Mouse (Mus musculus): ENCODE results near the gene Ugt1a7c. TPM values are rescaled to one million over a fixed set of nuclear protein-coding genes. Genes with fewer than 3 reads are reported as not detected.
"Not testable (repeated sequence)": the region's sequence is repeated elsewhere in the genome, so short reads cannot be mapped to it uniquely, and the experiment has no call there.

Gene Ugt1a7c
- total and polyA plus RNA-seq, 3 experiments: not detected

DNA sequence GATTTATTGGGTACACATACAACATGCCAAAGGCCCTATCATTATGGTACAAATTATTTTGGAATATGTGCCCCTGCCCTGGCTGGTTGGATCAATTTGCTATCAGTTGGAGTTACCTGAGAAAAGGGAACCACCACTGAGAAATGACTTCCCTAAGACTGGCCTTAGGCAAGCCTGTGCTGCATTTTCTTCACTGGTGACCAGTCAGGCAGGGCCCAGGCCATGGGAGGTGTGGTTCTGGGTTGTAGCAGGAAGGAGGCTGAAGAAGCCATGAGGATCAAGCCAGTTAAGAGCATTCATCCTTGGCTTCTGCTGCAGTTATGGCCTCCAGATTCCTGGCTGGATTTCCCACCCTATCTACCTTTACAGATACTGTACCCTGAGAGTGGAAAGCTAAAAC lies 2.5 kb upstream of the Ugt1a7c start:
- peaks cover 3 to 4% of the 10 kb centered on the region in 2 experiments; a peak in 3 of 4 replicates for H3K27me3 ChIP-seq (ENCODE audit: control insufficient read depth in 1 of 2, insufficient read depth in 2 of 2, low read length in 2 of 2)
- TF ChIP-seq POLR2A (IDR thresholded peaks at IDR 0.05; ENCODE audit: control insufficient read depth in 1 of 2, insufficient read depth in 1 of 2, low read depth in 1 of 2, low read length in 2 of 2, poor library complexity in 1 of 2) (no peak), TBP (IDR thresholded peaks at IDR 0.05; ENCODE audit: low read depth, low read length) (no peak), MXI1 (IDR thresholded peaks at IDR 0.05; ENCODE audit: low read depth, low read length) (no peak), UBTF (IDR thresholded peaks at IDR 0.05; ENCODE audit: borderline replicate concordance, insufficient read depth, low read depth, low read length) (no peak), MEF2A (IDR thresholded peaks at IDR 0.05; ENCODE audit: extremely low read depth, insufficient replicate concordance, low read depth, low read length, poor library complexity, severe bottlenecking) (no peak), NELFE (IDR thresholded peaks at IDR 0.05; ENCODE audit: low read depth, low read length) (no peak), GATA1 (IDR thresholded peaks at IDR 0.05; ENCODE audit: low read depth, low read length) (no peak)
- H3K9ac ChIP-seq (ENCODE audit: control insufficient read depth, low read depth, low read length, poor library complexity, severe bottlenecking): no peak overlapping the region
- DNase-seq (ENCODE audit: low read depth, low spot score): no peak
- H3K36me3 ChIP-seq (ENCODE audit: control insufficient read depth in 1 of 2, insufficient read depth in 2 of 2, low read length in 2 of 2): no peaks in the 10 kb centered on the region
- no peak overlapping the region for H3K4me3 ChIP-seq (ENCODE audit: control insufficient read depth in 1 of 2, insufficient read depth in 1 of 2, low read depth in 2 of 2, low read length in 2 of 2)
- no peaks in the 10 kb centered on the region for H3K79me2 ChIP-seq (ENCODE audit: control insufficient read depth, insufficient read depth, low read length, poor library complexity)
- no peak overlapping the region for H3K27ac ChIP-seq (ENCODE audit: control insufficient read depth, low read depth, low read length)
- H3K4me1 ChIP-seq (ENCODE audit: control insufficient read depth in 1 of 2, insufficient read depth in 2 of 2, low read length in 2 of 2): no peaks in the 10 kb centered on the region
- H3K9me3 ChIP-seq (replicated peaks; ENCODE audit: insufficient read depth, low read length): no peaks in the 10 kb centered on the region

DNA sequence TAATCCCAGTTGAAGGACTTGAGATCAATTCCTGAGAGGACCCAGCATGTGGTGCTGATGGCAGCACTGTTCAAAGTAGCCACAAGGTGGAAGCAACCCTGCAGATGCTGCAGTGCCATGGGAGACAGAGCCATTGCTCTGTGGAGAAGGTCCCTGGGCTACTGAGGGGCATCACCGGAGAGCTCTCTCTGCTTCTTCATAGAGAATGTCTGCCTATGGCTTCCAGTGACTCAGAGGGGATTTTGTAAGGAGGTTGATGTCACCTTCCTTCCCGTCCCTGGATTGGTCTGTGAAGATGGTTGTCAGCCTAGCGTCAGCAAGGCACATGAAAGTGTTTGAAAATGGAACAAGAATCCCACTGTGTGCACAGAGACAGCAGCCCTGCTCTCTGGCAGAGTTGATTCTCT lies 589 bp upstream of the Ugt1a7c start:
- H3K4me1 ChIP-seq (ENCODE audit: control insufficient read depth in 1 of 2, insufficient read depth in 2 of 2, low read length in 2 of 2); H3K36me3 ChIP-seq (ENCODE audit: control insufficient read depth in 1 of 2, insufficient read depth in 2 of 2, low read length in 2 of 2); H3K27me3 ChIP-seq (ENCODE audit: control insufficient read depth in 1 of 2, insufficient read depth in 2 of 2, low read length in 2 of 2); H3K27ac ChIP-seq (ENCODE audit: control insufficient read depth, low read depth, low read length); H3K79me2 ChIP-seq (ENCODE audit: control insufficient read depth, insufficient read depth, low read length, poor library complexity); H3K9me3 ChIP-seq (replicated peaks; ENCODE audit: insufficient read depth, low read length); DNase-seq (ENCODE audit: low read depth, low spot score); H3K4me3 ChIP-seq (ENCODE audit: control insufficient read depth in 1 of 2, insufficient read depth in 1 of 2, low read depth in 2 of 2, low read length in 2 of 2); H3K9ac ChIP-seq (ENCODE audit: control insufficient read depth, low read depth, low read length, poor library complexity, severe bottlenecking): not testable (repeated sequence)

DNA sequence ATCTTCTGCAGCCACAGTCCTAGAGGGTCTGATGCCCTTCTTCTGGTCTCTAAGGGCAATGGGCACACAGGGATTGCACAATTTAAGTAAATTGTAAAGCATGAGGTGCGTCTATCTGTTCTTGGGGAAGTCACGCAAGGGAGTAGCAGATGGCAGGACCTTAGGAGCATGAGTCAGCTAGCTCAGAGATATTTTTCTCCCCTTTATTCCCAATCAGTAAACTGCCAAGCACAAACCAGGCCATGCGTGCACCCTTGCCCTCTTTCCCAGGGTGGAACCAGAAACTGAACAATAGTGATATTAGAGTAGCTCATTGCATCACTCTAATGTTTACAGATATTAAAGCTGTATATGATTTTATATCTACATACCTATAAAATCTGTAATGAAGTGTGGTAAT lies 3.7 kb downstream of the Ugt1a7c start:
- DNase-seq (ENCODE audit: low read depth, low spot score); H3K27me3 ChIP-seq (ENCODE audit: control insufficient read depth in 1 of 2, insufficient read depth in 2 of 2, low read length in 2 of 2); H3K79me2 ChIP-seq (ENCODE audit: control insufficient read depth, insufficient read depth, low read length, poor library complexity); H3K9ac ChIP-seq (ENCODE audit: control insufficient read depth, low read depth, low read length, poor library complexity, severe bottlenecking); H3K9me3 ChIP-seq (replicated peaks; ENCODE audit: insufficient read depth, low read length); H3K4me3 ChIP-seq (ENCODE audit: control insufficient read depth in 1 of 2, insufficient read depth in 1 of 2, low read depth in 2 of 2, low read length in 2 of 2); H3K27ac ChIP-seq (ENCODE audit: control insufficient read depth, low read depth, low read length); H3K36me3 ChIP-seq (ENCODE audit: control insufficient read depth in 1 of 2, insufficient read depth in 2 of 2, low read length in 2 of 2); H3K4me1 ChIP-seq (ENCODE audit: control insufficient read depth in 1 of 2, insufficient read depth in 2 of 2, low read length in 2 of 2): not testable (repeated sequence)

DNA sequence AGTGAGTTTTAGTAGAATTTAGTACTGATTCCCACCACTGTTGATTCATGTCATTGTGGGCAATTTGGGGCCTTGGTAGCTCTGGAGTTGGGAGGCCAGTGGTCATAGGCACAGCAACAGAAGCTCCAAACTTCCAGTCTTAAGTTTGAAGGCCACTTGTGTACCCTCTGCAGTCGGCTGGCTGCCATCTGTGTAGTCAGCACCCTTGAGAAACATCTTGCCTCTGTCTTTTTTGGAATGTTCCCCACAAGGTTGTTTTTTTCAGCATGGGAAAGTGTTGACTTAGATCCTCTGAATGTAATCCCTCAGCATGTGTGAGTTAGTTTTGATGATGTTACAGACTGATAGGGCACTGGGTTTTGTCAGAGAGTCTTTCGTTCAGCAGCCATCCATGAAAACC lies 4.8 kb downstream of the Ugt1a7c start:
- not testable (repeated sequence) for H3K4me3 ChIP-seq (ENCODE audit: control insufficient read depth in 1 of 2, insufficient read depth in 1 of 2, low read depth in 2 of 2, low read length in 2 of 2); H3K79me2 ChIP-seq (ENCODE audit: control insufficient read depth, insufficient read depth, low read length, poor library complexity); H3K27ac ChIP-seq (ENCODE audit: control insufficient read depth, low read depth, low read length); H3K9ac ChIP-seq (ENCODE audit: control insufficient read depth, low read depth, low read length, poor library complexity, severe bottlenecking); H3K9me3 ChIP-seq (replicated peaks; ENCODE audit: insufficient read depth, low read length); DNase-seq (ENCODE audit: low read depth, low spot score); H3K27me3 ChIP-seq (ENCODE audit: control insufficient read depth in 1 of 2, insufficient read depth in 2 of 2, low read length in 2 of 2); H3K36me3 ChIP-seq (ENCODE audit: control insufficient read depth in 1 of 2, insufficient read depth in 2 of 2, low read length in 2 of 2)
- H3K4me1 ChIP-seq (ENCODE audit: control insufficient read depth in 1 of 2, insufficient read depth in 2 of 2, low read length in 2 of 2): peaks cover 0 to 14% of the 10 kb centered on the region in 2 experiments; a peak in 3 of 4 replicates
